Mouse (Mus musculus) natural killer cell, adult 2 months (primary cell): Measurements from ENCODE around the gene Cald1.
A peak's percentile ranks its signal among the peaks of the same experiment; 100 is the strongest.

Experiments used
- DNase-seq, 2 experiments: peaks; one replicate each; pipeline ENCODE4 v3.0.0; 2022; ENCODE audit warnings: low spot score in 2 of 2

Cald1 gene

DNA sequence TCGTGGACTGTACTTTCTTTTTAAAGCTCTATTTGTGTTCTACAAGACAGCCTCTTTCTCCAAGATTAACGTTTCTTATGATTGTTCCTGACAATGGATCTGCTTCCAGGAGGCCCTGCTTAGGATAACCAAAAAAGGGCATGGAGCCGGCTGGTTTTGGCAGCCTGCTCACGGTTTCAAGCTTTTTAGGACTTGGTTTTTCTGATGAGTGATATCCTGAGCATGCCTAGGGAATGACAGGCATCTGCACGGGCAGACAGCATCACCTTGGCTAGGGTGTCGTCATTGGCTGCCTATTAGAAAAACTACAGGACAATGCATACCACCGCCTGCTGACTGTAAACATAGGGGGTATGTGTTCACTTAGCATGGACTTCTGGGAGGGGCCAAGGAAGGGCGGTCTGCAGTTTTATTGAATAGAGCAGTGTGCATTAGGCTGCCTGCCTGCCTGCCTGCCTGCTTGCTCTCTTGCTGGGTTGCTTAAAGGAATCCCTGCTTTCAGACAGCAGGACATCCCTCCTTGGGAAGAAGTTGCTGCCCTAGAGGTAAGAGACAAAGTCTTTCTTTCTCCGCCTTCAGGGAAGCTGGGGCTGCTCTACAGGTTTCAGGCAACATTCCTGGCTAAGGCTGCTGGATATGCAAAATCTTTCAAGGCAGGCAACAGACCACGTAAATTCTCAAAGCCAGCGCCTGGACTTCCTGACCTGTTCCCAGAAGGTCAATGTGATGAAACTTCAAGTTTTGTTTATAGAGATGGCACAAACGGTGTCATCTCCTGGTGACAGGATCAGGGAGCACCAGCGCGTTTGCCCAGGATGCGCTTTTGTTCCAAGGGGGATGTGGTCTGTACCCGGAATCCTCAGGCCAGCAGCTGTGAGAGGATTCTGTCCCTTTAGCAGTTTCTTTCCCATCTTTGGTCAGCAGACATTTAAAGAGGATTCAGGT, at the start of gene Cald1:
Gene Cald1, plus strand, starts transcription at position 380 of the 945 bp plus-strand sequence.
- no peak for DNase-seq

DNA sequence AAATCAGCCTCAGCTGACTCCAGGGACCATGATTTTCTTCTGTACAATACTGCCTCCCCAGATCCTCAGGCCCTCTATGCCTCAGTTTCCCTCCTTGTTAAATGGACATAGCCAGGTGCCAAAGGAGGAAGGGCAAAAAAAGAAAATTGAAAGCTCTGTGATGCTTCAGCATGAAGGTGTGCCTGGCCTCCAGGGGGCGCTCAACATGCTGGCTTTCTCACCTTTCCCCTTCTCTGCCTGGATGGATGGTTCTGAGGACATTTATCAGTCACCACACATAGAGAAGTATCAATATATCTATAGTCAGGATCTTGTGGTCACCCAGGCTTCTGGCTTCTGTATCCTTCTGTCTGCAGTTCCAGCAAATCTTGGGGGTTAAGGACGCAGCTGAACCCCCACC, 49.3 kb upstream of the Cald1 start:
- peak; percentile 19 to 46 for DNase-seq

DNA sequence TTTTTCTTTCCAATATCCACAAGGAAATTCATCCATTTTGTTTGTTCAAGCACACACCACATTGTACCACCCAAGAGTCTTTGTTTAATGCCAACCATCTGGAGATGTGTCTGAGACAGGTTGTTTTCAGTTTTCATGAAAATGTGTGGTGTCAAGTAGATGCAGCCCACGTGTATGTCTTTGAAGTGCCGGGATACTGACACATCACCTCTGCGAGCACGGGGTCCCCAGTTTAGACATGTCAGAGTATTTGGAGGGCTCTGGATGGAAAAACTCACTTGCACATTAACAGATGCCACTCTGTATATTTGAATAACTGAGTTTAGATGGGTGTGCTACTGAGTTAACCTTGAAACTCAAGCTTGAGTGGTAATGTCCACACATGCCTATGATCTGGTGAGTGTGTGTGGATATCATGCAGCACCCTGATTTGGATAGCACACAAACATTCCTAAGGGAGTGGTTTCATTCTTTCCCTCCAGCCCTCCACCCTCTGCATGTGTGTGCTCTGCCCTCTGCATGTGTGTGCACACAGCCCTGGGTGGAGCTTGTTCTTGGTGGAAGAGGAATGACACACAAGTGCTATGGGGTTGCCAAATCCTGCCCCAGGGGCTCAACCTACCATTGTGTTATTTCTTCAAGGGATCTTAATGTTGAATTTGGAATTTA, 45.7 kb upstream of the Cald1 start:
- DNase-seq: no peak

DNA sequence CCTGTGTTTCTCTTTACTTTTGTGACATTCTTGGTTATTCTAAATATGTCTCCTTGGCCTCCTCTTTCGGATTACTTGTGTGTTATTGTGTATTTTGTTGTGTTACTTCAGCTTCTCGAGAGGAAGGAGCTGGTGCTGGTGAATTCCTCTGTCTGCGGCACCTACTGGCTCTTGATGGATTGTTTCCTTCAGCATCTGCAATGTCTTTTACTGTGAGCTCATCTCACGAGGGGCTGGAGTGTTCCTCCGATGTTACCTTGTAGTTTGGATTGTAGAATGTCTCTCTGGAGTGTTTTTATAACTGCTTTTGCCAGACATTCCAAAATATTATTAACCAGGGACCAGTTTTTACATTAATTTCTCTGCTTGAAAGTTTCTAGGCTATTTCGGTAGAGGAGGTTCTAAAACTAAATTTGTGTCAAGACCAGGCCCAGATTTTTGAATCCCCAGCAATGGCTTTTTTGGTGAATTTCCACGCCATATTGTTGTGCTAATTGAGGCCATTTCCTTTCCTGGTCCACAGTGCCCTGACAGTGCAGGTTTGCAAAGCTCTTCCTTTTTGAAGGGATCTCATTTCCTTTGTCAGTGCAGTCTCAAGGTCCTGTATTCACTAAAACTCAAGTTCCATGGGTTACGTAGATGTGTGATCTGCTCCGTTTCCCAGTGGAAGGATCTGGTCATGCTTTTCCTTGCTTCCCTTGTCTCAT, 43.9 kb upstream of the Cald1 start:
- DNase-seq: no peak

DNA sequence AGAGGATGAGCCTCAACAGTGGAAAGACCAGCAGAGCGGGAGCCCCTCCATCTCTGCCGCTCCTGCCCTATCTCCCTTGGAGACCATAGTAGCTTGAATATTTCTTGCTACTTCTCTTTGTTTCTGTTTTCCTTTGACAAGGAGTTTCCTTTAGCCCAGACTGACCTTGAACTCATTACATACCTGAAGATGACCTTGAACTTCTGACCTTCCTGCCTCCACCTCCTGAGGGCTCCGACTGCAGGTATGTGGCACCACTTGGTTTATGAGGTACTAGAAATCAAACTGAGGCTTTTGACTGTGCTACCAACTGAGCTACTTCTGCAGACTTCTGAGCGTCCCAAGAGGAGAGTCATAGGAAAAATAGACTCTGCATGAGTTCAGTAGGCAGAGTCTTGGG, 38.8 kb upstream of the Cald1 start:
- DNase-seq: no peak

DNA sequence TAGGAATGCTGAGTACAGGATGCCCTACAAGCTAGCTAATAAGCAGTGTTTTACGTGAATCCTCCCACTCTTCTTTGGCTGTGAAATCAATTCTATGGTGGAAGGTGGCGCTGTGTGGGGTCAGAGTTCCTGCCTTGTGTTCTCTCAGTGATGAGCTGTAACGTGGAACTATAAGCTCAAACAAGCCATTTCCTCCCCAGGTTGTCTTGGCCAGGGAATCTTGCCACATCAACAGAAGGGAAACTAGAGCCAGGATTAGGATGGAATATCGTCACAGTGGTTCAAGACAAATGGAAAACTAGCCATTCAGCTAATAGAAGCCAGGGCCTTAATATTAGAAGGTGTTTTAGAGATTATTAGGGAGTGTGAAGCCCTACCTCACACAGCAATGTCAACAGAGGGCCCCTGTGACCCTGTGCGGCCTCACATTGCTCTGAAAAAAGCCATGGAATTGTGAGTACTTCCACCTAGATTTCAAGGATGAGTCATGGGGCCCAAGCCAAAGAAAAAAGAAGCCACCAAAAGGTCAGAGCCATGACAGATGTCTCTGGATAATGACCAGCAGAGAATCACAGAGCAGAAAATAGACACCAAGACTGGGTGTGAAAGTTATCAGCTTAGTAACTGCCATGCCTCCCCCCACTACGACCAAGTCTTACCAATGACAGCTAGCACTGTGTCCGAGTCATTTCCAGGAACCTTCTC, 33.0 kb upstream of the Cald1 start:
- no peak for DNase-seq

DNA sequence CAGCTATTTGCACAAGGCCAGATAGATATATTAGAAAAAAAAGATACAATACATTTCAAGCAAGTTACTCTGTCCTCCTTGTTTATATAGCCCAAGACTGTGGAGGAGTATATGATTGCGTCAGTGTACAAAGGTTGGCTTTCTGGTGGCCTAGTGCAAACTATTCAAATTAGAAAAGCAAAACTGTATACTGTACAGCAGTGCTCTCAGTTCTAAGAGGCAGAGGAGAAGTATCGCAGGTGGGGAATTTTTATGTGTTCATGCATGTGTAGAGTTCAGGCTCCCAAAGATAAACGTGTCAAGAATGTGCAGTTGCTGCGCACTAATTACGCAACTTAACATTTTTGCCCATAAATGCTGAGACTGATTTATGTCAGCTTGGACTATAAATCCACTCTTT, 31.0 kb upstream of the Cald1 start:
- no peak for DNase-seq

DNA sequence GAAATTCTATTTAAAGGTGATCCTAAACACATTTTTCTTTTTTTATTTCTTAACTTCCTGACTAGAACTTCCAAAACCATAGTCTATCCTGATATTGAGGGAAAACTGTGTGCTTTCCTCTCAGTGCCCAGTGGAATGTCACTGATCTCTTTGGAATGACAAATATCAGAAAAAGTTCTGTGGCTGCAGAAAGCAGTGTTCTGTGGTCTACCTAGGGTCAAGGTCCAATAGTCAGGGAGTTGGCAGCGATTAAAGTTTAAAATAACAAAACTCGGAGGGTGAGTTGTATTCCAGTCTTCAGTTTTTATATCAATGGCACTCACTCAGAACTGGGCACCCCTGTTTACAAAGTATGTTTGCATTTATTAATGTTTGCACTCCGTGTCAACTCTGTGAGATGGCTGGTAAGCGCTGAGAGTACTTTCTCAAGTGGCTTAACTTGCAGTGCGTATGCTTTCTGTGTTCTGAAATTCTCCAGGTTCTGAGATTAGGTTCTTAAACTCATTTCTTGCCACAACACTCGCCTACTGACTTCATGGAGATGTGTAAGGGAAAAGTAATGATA, 18.7 kb upstream of the Cald1 start:
- no peak for DNase-seq

DNA sequence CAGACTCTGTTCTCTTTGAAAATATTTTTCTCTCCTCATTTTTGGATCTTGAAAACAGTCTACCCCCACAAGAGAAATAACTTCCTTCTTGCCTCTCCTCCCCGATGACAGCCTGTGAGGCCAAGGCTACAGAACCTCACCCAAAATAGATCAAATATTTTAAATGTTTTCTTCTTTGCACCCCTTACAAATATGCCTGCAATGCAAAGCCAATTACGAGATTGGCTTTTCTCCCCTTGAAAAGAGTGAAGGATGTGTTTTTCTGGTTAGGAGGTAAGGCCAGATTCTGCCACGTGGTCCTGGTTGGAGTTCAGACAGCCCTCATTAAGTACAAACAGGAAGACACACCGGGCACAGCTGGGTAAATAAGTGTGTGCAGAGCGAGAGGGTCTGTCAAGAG, 14.9 kb upstream of the Cald1 start:
- DNase-seq: no peak

DNA sequence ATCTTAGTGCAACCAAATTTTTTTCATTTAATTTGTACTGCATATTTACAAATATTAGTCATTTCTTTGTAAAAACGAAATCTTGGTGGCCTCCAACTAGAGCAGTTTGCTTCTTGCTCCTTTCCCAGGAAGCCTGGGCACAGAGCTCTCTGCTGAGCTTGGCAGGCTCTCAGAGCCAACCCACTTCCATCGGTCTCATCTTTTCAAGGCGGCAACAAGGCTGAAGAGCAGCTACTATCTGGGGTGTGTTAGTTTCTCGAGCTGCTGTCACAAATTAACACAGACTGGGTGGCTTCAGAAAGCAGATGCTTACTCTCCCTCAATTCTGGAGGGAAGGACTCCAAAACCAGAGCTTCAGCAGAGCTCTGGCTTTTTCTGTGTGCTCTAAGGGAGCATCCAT, 10.2 kb upstream of the Cald1 start:
- no peak for DNase-seq

DNA sequence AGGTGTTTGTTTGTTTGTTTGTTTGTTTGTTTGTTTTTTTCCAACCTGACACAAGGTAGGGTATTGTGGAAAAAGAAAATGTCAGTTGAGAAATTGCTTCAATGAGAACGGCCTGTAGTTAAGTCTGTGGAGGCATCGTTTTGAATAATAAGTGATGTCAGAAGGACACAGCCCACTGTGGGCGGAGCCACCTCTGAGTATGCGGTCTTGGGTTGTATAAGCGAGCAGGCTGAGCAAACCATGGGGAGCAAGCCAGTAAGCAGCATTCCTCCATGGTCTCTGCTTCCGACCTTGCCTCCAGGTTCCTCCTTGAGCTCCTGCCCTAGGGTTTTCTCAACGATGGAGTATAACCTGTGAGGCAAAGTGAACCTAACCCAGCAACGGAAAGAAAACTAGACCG, 7.6 kb upstream of the Cald1 start:
- no peak for DNase-seq

DNA sequence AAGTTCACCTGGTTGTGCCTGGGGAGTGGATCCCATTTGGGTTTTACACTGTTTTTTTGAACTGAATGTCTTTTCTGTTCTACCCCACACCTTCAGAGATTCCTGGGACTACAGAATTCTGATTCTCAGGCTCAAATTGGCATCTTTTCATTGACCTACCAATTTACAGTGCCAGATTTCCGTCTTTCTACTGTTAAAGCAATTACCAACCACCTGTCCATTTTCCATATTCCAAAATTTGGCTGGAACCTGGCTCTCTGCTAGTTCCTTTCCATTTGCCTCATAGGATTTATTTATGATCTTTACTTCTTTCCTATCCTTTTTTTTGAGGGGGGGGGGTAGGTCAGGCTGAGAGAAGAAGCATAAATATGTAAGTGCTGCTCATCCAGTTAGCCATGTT, 4.9 kb upstream of the Cald1 start:
- DNase-seq: no peak

DNA sequence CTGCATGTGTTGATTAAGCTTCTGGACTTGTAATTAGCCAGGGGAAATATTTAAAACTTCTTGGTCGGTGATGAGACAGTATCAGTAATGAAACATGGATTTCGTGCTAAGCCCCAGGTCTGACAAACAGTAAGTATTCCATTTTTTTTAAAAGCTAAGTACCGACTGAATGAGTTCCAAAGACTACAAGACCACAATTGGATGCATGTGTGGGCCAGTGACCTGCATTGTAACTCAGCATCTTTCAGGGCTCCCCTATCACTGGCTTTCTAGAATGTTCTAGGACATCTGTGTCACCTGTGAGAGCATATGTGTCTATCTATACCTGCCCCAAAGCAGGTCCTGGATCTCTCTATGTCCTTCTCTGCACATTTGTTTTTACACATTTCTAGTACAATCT, 984 bp upstream of the Cald1 start:
- DNase-seq: no peak

DNA sequence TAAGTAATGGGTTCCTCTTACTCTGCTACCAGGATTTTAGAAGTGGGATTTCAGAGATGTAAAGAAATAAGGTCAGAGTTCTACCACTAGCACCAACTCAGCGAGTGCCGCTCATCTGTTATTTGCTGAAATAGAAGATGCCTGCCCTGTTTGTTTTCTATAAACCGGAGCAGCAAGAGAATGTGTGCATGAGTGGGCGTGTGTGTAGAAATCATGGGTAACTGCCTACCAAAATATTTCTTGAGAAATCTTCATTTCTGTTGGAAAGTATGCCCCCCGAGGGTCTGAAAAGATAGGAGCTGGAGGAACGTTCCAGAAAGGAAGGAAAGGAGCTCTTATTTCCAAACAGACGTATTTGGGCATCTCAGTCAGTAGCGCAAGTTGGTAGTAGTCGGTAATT, 871 bp downstream of the Cald1 start:
- DNase-seq: no peak

DNA sequence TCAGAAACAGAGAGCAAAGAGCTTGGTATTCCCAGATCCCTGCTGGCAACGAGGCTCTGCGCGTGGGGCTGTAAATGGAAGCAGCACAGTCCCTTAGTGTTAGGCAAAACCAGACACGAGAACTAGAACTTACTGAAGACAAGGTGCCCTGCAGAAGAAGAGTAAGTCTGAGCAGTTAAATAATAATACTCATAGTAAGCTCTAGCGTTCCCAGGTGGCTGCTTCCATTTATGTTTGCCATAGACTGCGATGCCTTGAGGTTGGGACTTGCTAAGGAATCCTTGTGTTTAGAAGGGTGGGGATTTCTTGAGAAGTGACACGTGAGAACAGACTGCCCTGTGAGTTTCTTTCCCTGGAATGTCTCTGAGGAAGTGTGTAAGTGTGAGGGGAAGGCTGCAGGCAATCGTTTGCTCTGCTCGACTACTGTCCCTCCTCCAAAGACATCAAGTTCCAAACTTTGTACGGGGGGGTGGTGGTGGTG, 1.4 kb downstream of the Cald1 start:
- no peak for DNase-seq

DNA sequence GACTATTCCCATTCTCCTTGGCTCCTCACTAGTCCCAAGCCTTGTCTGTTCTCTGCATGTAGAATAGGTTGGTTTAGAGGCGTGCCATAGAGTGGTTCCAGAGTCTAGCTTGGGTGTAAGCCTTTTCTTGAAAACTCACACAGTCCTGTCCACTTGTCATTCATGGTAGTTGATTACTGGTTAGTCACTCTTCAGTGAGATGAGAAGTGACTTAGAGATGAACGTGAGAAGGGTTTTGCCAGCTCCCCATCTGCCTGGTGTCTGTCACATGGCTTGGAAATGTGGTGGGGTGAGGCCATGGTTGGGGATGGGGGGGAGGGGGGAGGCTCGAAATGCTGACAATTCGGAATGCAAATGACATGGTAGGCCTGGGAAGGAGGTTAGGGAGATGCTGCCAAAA, 2.5 kb downstream of the Cald1 start:
- no peak for DNase-seq

DNA sequence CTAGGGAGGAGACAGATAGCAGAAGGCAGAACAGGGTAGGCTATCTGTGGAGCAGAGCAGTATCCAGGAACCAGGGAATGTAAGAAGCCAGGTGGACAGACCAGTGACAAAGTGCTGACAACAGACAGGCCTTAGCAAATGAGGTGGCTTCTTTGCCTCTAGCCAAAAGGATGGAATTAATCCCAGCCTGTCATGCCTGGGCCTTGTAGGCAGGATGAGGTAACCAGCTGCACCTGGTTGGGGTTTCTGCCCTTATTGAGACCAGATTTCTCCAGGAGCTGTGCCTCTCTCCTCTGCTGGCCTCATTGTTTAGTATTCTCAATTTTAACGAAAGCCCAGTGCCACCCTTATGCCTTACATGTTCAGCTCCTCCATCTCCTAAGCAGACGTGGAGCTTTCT, 3.8 kb downstream of the Cald1 start:
- no peak for DNase-seq

DNA sequence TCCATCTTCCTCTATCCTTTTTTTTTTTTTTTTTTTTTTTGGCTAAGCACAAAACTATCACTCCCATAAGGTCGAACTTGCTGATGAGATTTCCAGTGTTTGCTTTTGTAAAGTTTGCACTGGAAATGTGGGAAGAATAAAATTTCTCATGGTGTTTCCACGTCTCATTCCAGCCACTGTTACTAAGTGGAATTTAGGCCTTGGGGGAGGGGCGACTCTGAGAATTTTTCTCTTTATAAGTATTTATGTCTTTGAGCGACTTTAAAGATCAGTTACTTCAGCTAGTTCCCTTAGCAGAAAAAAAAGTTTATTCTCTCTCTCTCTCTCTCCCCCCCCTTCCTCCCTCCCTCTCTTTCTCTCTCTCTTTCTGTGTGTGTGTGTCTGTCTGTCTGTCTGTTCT, 8.1 kb downstream of the Cald1 start:
- DNase-seq: no peak

DNA sequence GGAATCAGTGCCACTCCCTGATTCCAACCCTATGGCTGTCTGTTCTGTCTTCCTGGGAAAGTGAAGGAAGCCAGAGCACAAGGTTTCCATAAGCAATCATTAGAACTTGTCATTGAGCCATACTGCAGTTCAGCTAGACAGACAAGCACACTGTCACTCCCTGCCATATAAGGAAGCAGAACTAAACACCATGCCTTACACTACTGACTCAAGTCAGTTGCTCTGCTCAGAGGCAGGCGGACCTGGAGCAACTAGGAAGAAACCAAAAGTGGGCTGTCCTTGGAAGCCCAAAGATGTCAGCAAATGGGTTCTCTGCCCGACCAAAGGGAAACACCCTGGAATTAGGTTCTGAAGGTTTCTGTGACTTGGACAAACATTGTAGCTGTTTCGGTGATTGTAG, 10.3 kb downstream of the Cald1 start:
- DNase-seq: no peak

DNA sequence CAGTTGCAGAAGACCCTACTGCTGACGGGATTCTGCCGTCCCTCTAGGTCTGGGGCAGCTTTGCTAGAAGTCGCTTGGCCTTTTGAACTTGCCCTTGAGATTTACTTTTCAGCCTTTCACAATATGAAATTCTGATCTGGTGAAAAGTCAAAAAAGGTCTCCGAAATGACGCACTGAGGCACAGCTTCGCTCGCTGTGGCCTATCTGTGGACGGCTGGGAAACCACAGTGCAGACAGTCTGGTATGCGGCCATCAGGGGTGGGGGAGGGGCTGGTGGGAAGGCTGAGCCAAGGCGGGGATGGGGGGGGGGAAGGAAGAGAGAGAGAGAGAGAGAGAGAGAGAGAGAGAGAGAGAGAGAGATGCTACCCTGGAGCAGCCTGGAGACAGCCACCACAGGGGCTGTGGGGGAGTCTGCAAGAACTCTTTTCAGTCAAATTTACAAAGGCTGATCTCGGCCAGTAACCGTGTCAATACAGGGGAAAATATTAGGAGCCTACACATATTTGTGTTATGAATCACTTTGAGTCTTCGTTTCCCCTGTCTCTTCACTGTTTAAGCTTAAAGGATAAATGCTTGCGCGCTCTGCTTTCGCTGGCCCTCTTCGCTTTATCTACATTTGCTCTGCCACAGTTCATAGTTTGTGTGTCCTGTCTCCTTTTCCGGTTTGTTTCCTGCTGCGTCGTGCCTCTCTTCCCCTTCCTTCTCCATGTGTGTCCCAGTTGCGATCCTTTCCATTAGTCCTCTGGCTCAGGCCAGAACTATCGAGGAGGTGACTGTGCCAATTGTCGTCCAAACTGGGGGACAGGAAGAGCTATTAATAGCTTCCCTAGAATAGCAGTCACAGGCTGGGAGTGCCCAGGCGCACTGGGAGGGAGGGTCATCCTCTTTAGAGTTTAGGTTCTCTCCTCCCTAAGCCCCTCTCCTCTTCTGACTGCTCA, 11.9 kb downstream of the Cald1 start:
- DNase-seq: no peak
